In the genomic region with DNA sequence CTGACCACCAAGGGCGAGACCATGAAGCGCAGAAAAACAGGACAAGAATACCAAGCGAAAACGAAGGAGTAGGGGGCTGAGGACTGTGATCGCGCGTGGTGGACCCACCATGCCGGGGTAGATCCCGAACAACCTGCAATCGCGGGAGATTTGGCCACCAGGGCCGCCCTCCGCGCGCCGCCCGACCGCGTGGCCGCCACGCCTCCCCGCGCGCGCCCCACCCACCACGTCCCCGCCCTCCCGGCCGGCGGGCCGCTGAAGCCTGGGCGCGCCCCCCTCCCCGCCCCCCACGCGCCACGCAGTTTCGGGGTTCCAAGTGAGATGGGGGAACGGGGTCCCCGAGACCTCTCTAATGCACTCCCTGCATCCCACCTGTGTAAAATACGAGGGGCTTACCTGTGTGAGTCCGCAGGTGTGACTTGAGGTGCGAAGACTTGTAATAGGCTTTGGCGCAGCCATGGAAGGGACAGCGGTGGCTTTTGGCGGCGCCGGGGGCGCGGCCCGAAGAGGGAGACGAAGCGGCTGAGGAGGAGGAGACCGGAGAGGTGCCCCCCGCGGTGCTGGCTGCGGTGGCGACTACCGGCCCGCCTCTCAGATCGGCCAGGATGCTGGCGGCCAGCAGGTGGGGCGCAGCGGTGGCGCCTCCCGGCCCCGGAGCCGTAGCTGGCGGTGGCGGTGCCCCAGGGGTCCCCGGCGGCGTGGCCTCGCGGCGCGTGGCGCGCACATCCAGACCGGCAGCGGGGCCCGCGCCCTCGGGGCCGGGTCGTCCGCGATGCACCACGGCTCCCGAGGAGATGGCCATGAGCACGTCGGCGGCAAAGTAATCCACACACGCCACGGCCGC, we compare ENCODE assay signal across 7 mouse cellular contexts. TPM values are rescaled to one million over a fixed set of nuclear protein-coding genes. Genes with fewer than 3 reads are reported as not detected.
DNase-seq lines count a peak whose midpoint lies in the region; ATAC-seq and TF ChIP-seq lines count a peak whose summit lies in the region.

No protein-coding gene starts in this region.

- H3K79me2 ChIP-seq in macrophage (ENCODE audit: inconsistent target), result peaks cover 47% of the 10 kb centered on the region

- H3K4me1 ChIP-seq in ES-Bruce4 (ENCODE audit: control insufficient read depth, insufficient read depth, low read length), result peaks cover 9% of the 10 kb centered on the region
- peaks cover 65% of the 10 kb centered on the region for H3K4me1 ChIP-seq in heart, embryonic 12.5 days (replicated peaks)
- peaks cover 14% of the 10 kb centered on the region; the same call in 1 of the 2 replicates for H3K4me1 ChIP-seq in kidney, postnatal 0 days (replicated peaks; ENCODE audit: insufficient read depth, low read length)

- no peak for ATAC-seq in heart, embryonic 12.5 days (ENCODE audit: insufficient number of reproducible peaks, low FRiP score)
- 0 out of 2 replicates have a peak, but pooled peaks have one; percentile 0 for ATAC-seq in kidney, postnatal 0 days (replicated peaks; ENCODE audit: low FRiP score, low read depth)

- H3K9ac ChIP-seq in ES-Bruce4 (ENCODE audit: low read depth, poor library complexity, severe bottlenecking), result peak overlapping the region; percentile 94
- peak overlapping the region; percentile 88 for H3K9ac ChIP-seq in heart, embryonic 12.5 days
- H3K9ac ChIP-seq in kidney, postnatal 0 days (ENCODE audit: low read depth, low read length), result peak overlapping the region; percentile 84

- H3K27ac ChIP-seq in ES-Bruce4 (ENCODE audit: insufficient read depth, low read length), result peak overlapping the region; percentile 49
- H3K27ac ChIP-seq in heart, embryonic 12.5 days (ENCODE audit: poor library complexity, severe bottlenecking), result peak overlapping the region; percentile 84
- H3K27ac ChIP-seq in kidney, postnatal 0 days, result peak overlapping the region; percentile 87
- H3K27ac ChIP-seq in macrophage, result no peak overlapping the region

- TF ChIP-seq EP300 in ES-Bruce4 (IDR thresholded peaks at IDR 0.05; ENCODE audit: insufficient read depth, low read depth, low read length), result no peak

- no peaks in the 10 kb centered on the region for H3K27me3 ChIP-seq in ES-Bruce4 (ENCODE audit: control insufficient read depth, insufficient read depth, low read length, poor library complexity, severe bottlenecking)
- H3K27me3 ChIP-seq in heart, embryonic 12.5 days (replicated peaks), result no peaks in the 10 kb centered on the region
- no peaks in the 10 kb centered on the region for H3K27me3 ChIP-seq in kidney, postnatal 0 days (ENCODE audit: insufficient read depth, low read length)

- no peak for TF ChIP-seq CTCF in ES-Bruce4 (IDR thresholded peaks at IDR 0.05; ENCODE audit: low read depth, low read length)
- peak; percentile 26; the same call in 1 of the 2 replicates for TF ChIP-seq CTCF in kidney, postnatal 0 days (IDR thresholded peaks at IDR 0.05; ENCODE audit: low read depth)

- H3K4me2 ChIP-seq in heart, embryonic 12.5 days, result peak overlapping the region; percentile 97
- H3K4me2 ChIP-seq in kidney, postnatal 0 days (ENCODE audit: low read length), result peak overlapping the region; percentile 93

- DNase-seq in 416B (ENCODE audit: low read depth), result peak; percentile 56
- DNase-seq in cerebellum, postnatal 25 days, result peak; percentile 54 to 75
- peak; percentile 51 for DNase-seq in kidney, postnatal 0 days (ENCODE audit: low spot score)
- peak; percentile 55 to 69 for DNase-seq in spleen, postnatal 14 days (ENCODE audit: low spot score in 2 of 2)

- WGBS in heart, embryonic 12.5 days, result under 1% methylated on average over 88 of the region's 96 CpGs
- under 1% methylated on average over 89 of the region's 96 CpGs for WGBS in kidney, postnatal 0 days
- WGBS in macrophage (ENCODE audit: missing documents), result under 1% methylated on average over 79 of the region's 96 CpGs

- H3K9me3 ChIP-seq in ES-Bruce4 (replicated peaks; ENCODE audit: control insufficient read depth, insufficient read depth, low read length, poor library complexity, severe bottlenecking), result no peaks in the 10 kb centered on the region
- no peaks in the 10 kb centered on the region for H3K9me3 ChIP-seq in heart, embryonic 12.5 days (replicated peaks)
- H3K9me3 ChIP-seq in kidney, postnatal 0 days (replicated peaks; ENCODE audit: low read length), result no peaks in the 10 kb centered on the region

- H3K36me3 ChIP-seq in ES-Bruce4 (ENCODE audit: control insufficient read depth, insufficient read depth, low read length, poor library complexity, severe bottlenecking) (no peaks in the 10 kb centered on the region), macrophage (ENCODE audit: inconsistent target) (no peaks in the 10 kb centered on the region)
- H3K36me3 ChIP-seq in heart, embryonic 12.5 days, result peaks cover 5% of the 10 kb centered on the region; the same call in 1 of the 2 replicates
- no peaks in the 10 kb centered on the region for H3K36me3 ChIP-seq in kidney, postnatal 0 days (ENCODE audit: insufficient read depth, low read length)

- no peak for TF ChIP-seq POLR2A in ES-Bruce4 (IDR thresholded peaks at IDR 0.05; ENCODE audit: insufficient read depth, low read length)

- peak overlapping the region; percentile 94 for H3K4me3 ChIP-seq in ES-Bruce4 (ENCODE audit: low read depth, low read length)
- H3K4me3 ChIP-seq in heart, embryonic 12.5 days, result peak overlapping the region; percentile 91
- H3K4me3 ChIP-seq in kidney, postnatal 0 days (replicated peaks; ENCODE audit: low read depth, low read length), result peak overlapping the region; percentile 86
- H3K4me3 ChIP-seq in macrophage (ENCODE audit: inconsistent target), result peak overlapping the region; percentile 62

RNA-seq across cellular contexts. Expression of a gene that starts 0.5 kb away (rescaled TPM):
- polyA plus RNA-seq in ES-Bruce4 (2011; ENCODE audit: insufficient read depth, insufficient read length, low read depth, missing spikeins) (24.9 TPM in 2 replicates), macrophage (2018) (3.4 to 12.6 TPM (median 6.0 TPM) in 3 replicates)
- polyA plus RNA-seq in heart, embryonic 12.5 days (2016; fragmentation: Nextera tagmentation; extraction: Ambion mirVana), result 7.9 and 8.5 TPM in 2 replicates
- polyA plus RNA-seq in kidney, postnatal 0 days (2015; fragmentation: Nextera tagmentation; extraction: Ambion mirVana), result 8.1 and 8.8 TPM in 2 replicates
- 1 to 10 TPM in 22 of 26 experiments, under 1 TPM in 4; 0.33 to 6.9 (median 1.9) TPM for total RNA-seq in macrophage (2018; cell fraction: chromatin; rRNA removed)
- total RNA-seq in macrophage (2018; cell fraction: cytosol; rRNA removed), result 10 to 100 TPM in 4 of 26 experiments, 1 to 10 TPM in 22; 4.4 to 12.1 (median 8.4) TPM
- total RNA-seq in macrophage (2018; cell fraction: nucleus; rRNA removed), result 10 to 100 TPM in 1 of 26 experiments, 1 to 10 TPM in 25; 2.1 to 12.3 (median 3.5) TPM

RNA-seq across cellular contexts. Expression of a gene that starts 13.6 kb away (rescaled TPM):
- polyA plus RNA-seq in ES-Bruce4 (2011; ENCODE audit: insufficient read depth, insufficient read length, low read depth, missing spikeins) (35.8 and 49.5 TPM in 2 replicates), macrophage (2018) (11.7 to 58.2 TPM (median 51.7 TPM) in 3 replicates)
- polyA plus RNA-seq in heart, embryonic 12.5 days (2016; fragmentation: Nextera tagmentation; extraction: Ambion mirVana), result 99.4 and 105 TPM in 2 replicates
- polyA plus RNA-seq in kidney, postnatal 0 days (2015; fragmentation: Nextera tagmentation; extraction: Ambion mirVana), result 104 and 121 TPM in 2 replicates
- total RNA-seq in macrophage (2018; cell fraction: chromatin; rRNA removed), result 10 to 100 TPM in 5 of 26 experiments, 1 to 10 TPM in 20, under 1 TPM in 1; 0.62 to 16.1 (median 5.5) TPM
- 10 to 100 TPM; 37.6 to 76.2 (median 53.9) TPM for total RNA-seq in macrophage (2018; cell fraction: cytosol; rRNA removed)
- total RNA-seq in macrophage (2018; cell fraction: nucleus; rRNA removed), result 10 to 100 TPM in 23 of 26 experiments, 1 to 10 TPM in 3; 6.8 to 32.4 (median 16.1) TPM

RNA-seq across cellular contexts. Expression of a gene that starts 15.2 kb away (rescaled TPM):
- polyA plus RNA-seq in ES-Bruce4 (2011; ENCODE audit: insufficient read depth, insufficient read length, low read depth, missing spikeins) (29.5 and 32.8 TPM in 2 replicates), macrophage (2018) (14.2 to 19.1 TPM (median 18.5 TPM) in 3 replicates)
- 21.5 and 22.2 TPM in 2 replicates for polyA plus RNA-seq in heart, embryonic 12.5 days (2016; fragmentation: Nextera tagmentation; extraction: Ambion mirVana)
- 16.8 and 17.3 TPM in 2 replicates for polyA plus RNA-seq in kidney, postnatal 0 days (2015; fragmentation: Nextera tagmentation; extraction: Ambion mirVana)
- total RNA-seq in macrophage (2018; cell fraction: chromatin; rRNA removed), result 100 to 1,000 TPM in 11 of 26 experiments, 10 to 100 TPM in 15; 59.1 to 157 (median 92.8) TPM
- total RNA-seq in macrophage (2018; cell fraction: cytosol; rRNA removed), result 10 to 100 TPM; 11.6 to 31.0 (median 20.9) TPM
- total RNA-seq in macrophage (2018; cell fraction: nucleus; rRNA removed), result 10 to 100 TPM; 40.6 to 77.9 (median 61.9) TPM

RNA-seq across cellular contexts. Expression of a gene that starts 26.1 kb away (rescaled TPM):
- 58.4 and 68.9 TPM in 2 replicates for polyA plus RNA-seq in ES-Bruce4 (2011; ENCODE audit: insufficient read depth, insufficient read length, low read depth, missing spikeins)
- polyA plus RNA-seq in heart, embryonic 12.5 days (2016; fragmentation: Nextera tagmentation; extraction: Ambion mirVana), result 67.4 and 70.0 TPM in 2 replicates
- polyA plus RNA-seq in kidney, postnatal 0 days (2015; fragmentation: Nextera tagmentation; extraction: Ambion mirVana), result 80.7 and 87.2 TPM in 2 replicates
- total RNA-seq in macrophage (2018; cell fraction: chromatin; rRNA removed), result 10 to 100 TPM in 13 of 26 experiments, 1 to 10 TPM in 13; 2.6 to 18.9 (median 10.4) TPM
- total RNA-seq in macrophage (2018; cell fraction: cytosol; rRNA removed), result 10 to 100 TPM; 33.6 to 57.3 (median 44.7) TPM
- 10 to 100 TPM in 25 of 26 experiments, 1 to 10 TPM in 1; 8.5 to 48.4 (median 29.4) TPM for total RNA-seq in macrophage (2018; cell fraction: nucleus; rRNA removed)
- polyA plus RNA-seq in macrophage (2018), result 34.4 to 66.1 TPM (median 53.0 TPM) in 3 replicates

RNA-seq across cellular contexts. Expression of a gene that starts 26.1 kb away (rescaled TPM):
- polyA plus RNA-seq in ES-Bruce4 (2011; ENCODE audit: insufficient read depth, insufficient read length, low read depth, missing spikeins), result 3.6 and 5.4 TPM in 2 replicates
- polyA plus RNA-seq in heart, embryonic 12.5 days (2016; fragmentation: Nextera tagmentation; extraction: Ambion mirVana), result 3.5 and 4.1 TPM in 2 replicates
- polyA plus RNA-seq in kidney, postnatal 0 days (2015; fragmentation: Nextera tagmentation; extraction: Ambion mirVana), result 5.0 and 6.1 TPM in 2 replicates
- 1 to 10 TPM in 19 of 26 experiments, under 1 TPM in 3, not detected in 4; 0.61 to 7.4 (median 2.9) TPM for total RNA-seq in macrophage (2018; cell fraction: chromatin; rRNA removed)
- 1 to 10 TPM in 24 of 26 experiments, under 1 TPM in 2; 0.80 to 4.2 (median 2.1) TPM for total RNA-seq in macrophage (2018; cell fraction: cytosol; rRNA removed)
- total RNA-seq in macrophage (2018; cell fraction: nucleus; rRNA removed), result 1 to 10 TPM in 25 of 26 experiments, not detected in 1; 1.5 to 8.1 (median 4.3) TPM
- polyA plus RNA-seq in macrophage (2018), result 0.60 to 3.8 TPM (median 2.4 TPM) in 3 replicates
